In genomic region chr9:20606269-20606668, GRCm38 (mm10) we compare ENCODE assay signal across 7 mouse cellular contexts. TPM values are rescaled to one million over a fixed set of nuclear protein-coding genes. Genes with fewer than 3 reads are reported as not detected.
A peak's percentile ranks its signal among the peaks of the same experiment; 100 is the strongest.
DNase-seq lines count a peak whose midpoint lies in the region; ATAC-seq lines count a peak whose summit lies in the region.

No protein-coding gene starts in this region.

- no peak overlapping the region; the same call in 1 of the 2 replicates for H3K4me3 ChIP-seq in forebrain, embryonic 16.5 days (replicated peaks; ENCODE audit: low read length)
- H3K4me3 ChIP-seq in midbrain, embryonic 10.5 days: peak overlapping the region; percentile 81
- H3K4me3 ChIP-seq in kidney, embryonic 16.5 days (ENCODE audit: low read length): no peak overlapping the region

- H3K27ac ChIP-seq in forebrain, embryonic 16.5 days (ENCODE audit: low read length): no peak overlapping the region; the same call in 1 of the 2 replicates
- peak overlapping the region; percentile 98; the same call in 1 of the 2 replicates for H3K27ac ChIP-seq in midbrain, embryonic 10.5 days (replicated peaks)
- no peak overlapping the region for H3K27ac ChIP-seq in kidney, embryonic 16.5 days (ENCODE audit: low read length)

- peaks cover 12% of the 10 kb centered on the region for H3K4me1 ChIP-seq in forebrain, embryonic 16.5 days (replicated peaks; ENCODE audit: control insufficient read depth, insufficient read depth, low read length)
- peaks cover 13% of the 10 kb centered on the region for H3K4me1 ChIP-seq in midbrain, embryonic 10.5 days
- H3K4me1 ChIP-seq in kidney, embryonic 16.5 days (ENCODE audit: insufficient read depth, low read length): peaks cover 6% of the 10 kb centered on the region

- H3K4me2 ChIP-seq in forebrain, embryonic 16.5 days (ENCODE audit: low read length): peak overlapping the region; percentile 51
- no peak overlapping the region for H3K4me2 ChIP-seq in kidney, embryonic 16.5 days (replicated peaks; ENCODE audit: low read depth, low read length)

- 0 out of 2 replicates have a peak, but pooled peaks cover 3% of the 10 kb centered on the region for H3K9me3 ChIP-seq in forebrain, embryonic 16.5 days (ENCODE audit: control insufficient read depth, low read length)
- no peaks in the 10 kb centered on the region; the same call in 1 of the 2 replicates for H3K9me3 ChIP-seq in midbrain, embryonic 10.5 days (replicated peaks)
- H3K9me3 ChIP-seq in kidney, embryonic 16.5 days (ENCODE audit: low read length): no peaks in the 10 kb centered on the region; the same call in 1 of the 2 replicates

- H3K36me3 ChIP-seq in forebrain, embryonic 16.5 days (ENCODE audit: control insufficient read depth, insufficient read depth): peaks cover 2% of the 10 kb centered on the region; the same call in 1 of the 2 replicates
- peaks cover 16% of the 10 kb centered on the region for H3K36me3 ChIP-seq in midbrain, embryonic 10.5 days
- peaks cover 6% of the 10 kb centered on the region; the same call in 1 of the 2 replicates for H3K36me3 ChIP-seq in kidney, embryonic 16.5 days (ENCODE audit: insufficient read depth, low read length)

- ATAC-seq in forebrain, embryonic 16.5 days: no peak
- no peak for ATAC-seq in granulocyte monocyte progenitor cell, adult 5-6 weeks (replicated peaks; ENCODE audit: poor library complexity, severe bottlenecking)
- ATAC-seq in kidney, embryonic 16.5 days (ENCODE audit: low FRiP score, low TSS enrichment): no peak

- no peaks in the 10 kb centered on the region for H3K27me3 ChIP-seq in forebrain, embryonic 16.5 days (replicated peaks; ENCODE audit: control insufficient read depth, insufficient read depth, low read length)
- no peaks in the 10 kb centered on the region for H3K27me3 ChIP-seq in midbrain, embryonic 10.5 days (ENCODE audit: low read depth, poor library complexity, severe bottlenecking)
- H3K27me3 ChIP-seq in kidney, embryonic 16.5 days (ENCODE audit: insufficient read depth, low read length): no peaks in the 10 kb centered on the region

- peak; percentile 3 for DNase-seq in 3T3-L1 (ENCODE audit: low read depth, low spot score)
- DNase-seq in A20 (ENCODE audit: low read depth, low spot score): peak; percentile 14
- DNase-seq in midbrain, embryonic 10.5 days (ENCODE audit: low spot score): no peak
- DNase-seq in urinary bladder, postnatal 25 days (ENCODE audit: low spot score): no peak

- no peak overlapping the region; the same call in 1 of the 2 replicates for H3K9ac ChIP-seq in forebrain, embryonic 16.5 days (replicated peaks; ENCODE audit: low read depth, low read length)
- no peak overlapping the region for H3K9ac ChIP-seq in kidney, embryonic 16.5 days (replicated peaks; ENCODE audit: low read length)

- WGBS in forebrain, embryonic 16.5 days: 97% methylated on average over 1 of the region's 1 CpGs
- 89% methylated on average over 1 of the region's 1 CpGs for WGBS in midbrain, embryonic 10.5 days
- WGBS in kidney, embryonic 16.5 days: 97% methylated on average over 1 of the region's 1 CpGs

RNA-seq across cellular contexts. Expression of gene Zfp846, which starts 25.2 kb away (rescaled TPM):
- polyA plus RNA-seq in forebrain, embryonic 16.5 days (2015; fragmentation: Nextera tagmentation; extraction: Ambion mirVana): 48.6 and 53.7 TPM in 2 replicates
- polyA plus RNA-seq in midbrain, embryonic 10.5 days (2016; fragmentation: Nextera tagmentation; extraction: Ambion mirVana): 18.9 and 20.2 TPM in 2 replicates
- total RNA-seq in granulocyte monocyte progenitor cell, adult 5-6 weeks (2014; fragmentation: Nextera tagmentation): 7.1 and 7.3 TPM in 2 replicates
- total RNA-seq in granulocyte monocyte progenitor cell, adult 5-6 weeks (2017): 4.7 and 13.0 TPM in 2 replicates
- 17.5 and 18.3 TPM in 2 replicates for polyA plus RNA-seq in kidney, embryonic 16.5 days (2015; fragmentation: Nextera tagmentation; extraction: Ambion mirVana)

RNA-seq across cellular contexts. Expression of gene Ubl5, which starts 36.4 kb away (rescaled TPM):
- polyA plus RNA-seq in forebrain, embryonic 16.5 days (2015; fragmentation: Nextera tagmentation; extraction: Ambion mirVana): 467 and 469 TPM in 2 replicates
- polyA plus RNA-seq in midbrain, embryonic 10.5 days (2016; fragmentation: Nextera tagmentation; extraction: Ambion mirVana): 381 and 400 TPM in 2 replicates
- 459 and 544 TPM in 2 replicates for total RNA-seq in granulocyte monocyte progenitor cell, adult 5-6 weeks (2014; fragmentation: Nextera tagmentation)
- 101 and 107 TPM in 2 replicates for total RNA-seq in granulocyte monocyte progenitor cell, adult 5-6 weeks (2017)
- 331 and 349 TPM in 2 replicates for polyA plus RNA-seq in kidney, embryonic 16.5 days (2015; fragmentation: Nextera tagmentation; extraction: Ambion mirVana)

RNA-seq across cellular contexts. Expression of gene Fbxl12, which starts 38.3 kb away (rescaled TPM):
- polyA plus RNA-seq in forebrain, embryonic 16.5 days (2015; fragmentation: Nextera tagmentation; extraction: Ambion mirVana): 15.0 and 16.2 TPM in 2 replicates
- polyA plus RNA-seq in midbrain, embryonic 10.5 days (2016; fragmentation: Nextera tagmentation; extraction: Ambion mirVana): 20.4 and 21.2 TPM in 2 replicates
- 18.2 and 28.0 TPM in 2 replicates for total RNA-seq in granulocyte monocyte progenitor cell, adult 5-6 weeks (2014; fragmentation: Nextera tagmentation)
- 3.7 and 6.3 TPM in 2 replicates for total RNA-seq in granulocyte monocyte progenitor cell, adult 5-6 weeks (2017)
- 20.5 and 24.5 TPM in 2 replicates for polyA plus RNA-seq in kidney, embryonic 16.5 days (2015; fragmentation: Nextera tagmentation; extraction: Ambion mirVana)

RNA-seq across cellular contexts. Expression of gene Pin1, which starts 45.6 kb away (rescaled TPM):
- 58.9 and 63.2 TPM in 2 replicates for polyA plus RNA-seq in forebrain, embryonic 16.5 days (2015; fragmentation: Nextera tagmentation; extraction: Ambion mirVana)
- polyA plus RNA-seq in midbrain, embryonic 10.5 days (2016; fragmentation: Nextera tagmentation; extraction: Ambion mirVana): 84.0 and 91.4 TPM in 2 replicates
- 14.8 and 22.5 TPM in 2 replicates for total RNA-seq in granulocyte monocyte progenitor cell, adult 5-6 weeks (2014; fragmentation: Nextera tagmentation)
- 16.1 and 22.4 TPM in 2 replicates for total RNA-seq in granulocyte monocyte progenitor cell, adult 5-6 weeks (2017)
- polyA plus RNA-seq in kidney, embryonic 16.5 days (2015; fragmentation: Nextera tagmentation; extraction: Ambion mirVana): 55.8 and 61.2 TPM in 2 replicates

Comparison
In these comparisons a context has a peak if more than half of its experiments do, and no peak if none do; other contexts are left out.
1. DNase-seq: peak in 3T3-L1 (single experiment) and A20 (single experiment); none in midbrain, embryonic 10.5 days (single experiment) and urinary bladder, postnatal 25 days (single experiment).